Mouse (Mus musculus) thymus, postnatal 10 days (tissue): Measurements from ENCODE around the gene Cnot10.

Experiments
- DNase-seq, 2 experiments: peaks; one replicate each; pipeline ENCODE4 v3.0.0; 2021; ENCODE audit warnings: low spot score in 2 of 2

Gene Cnot10

GRCm38 (mm10) chr9:114578646-114579045, 61.3 kb downstream of the Cnot10 start:
- no peak for DNase-seq

GRCm38 (mm10) chr9:114576001-114576400, 64.0 kb downstream of the Cnot10 start:
- DNase-seq, result no peak

- no peak for DNase-seq
Observed at GRCm38 (mm10) chr9:114573528-114573927, 66.5 kb downstream of the Cnot10 start.

GRCm38 (mm10) chr9:114568682-114569474, 71.1 kb downstream of the Cnot10 start:
- no peak for DNase-seq

GRCm38 (mm10) chr9:114564667-114565066, 75.3 kb downstream of the Cnot10 start:
- no peak for DNase-seq

GRCm38 (mm10) chr9:114563761-114564606, 76.0 kb downstream of the Cnot10 start, which contains the start of gene Trim71:
Trim71 (minus strand) TSS chr9:114564369.
- DNase-seq, result no peak

GRCm38 (mm10) chr9:114562919-114563751, 76.8 kb downstream of the Cnot10 start:
- no peak for DNase-seq

GRCm38 (mm10) chr9:114562031-114562918, 77.7 kb downstream of the Cnot10 start:
- DNase-seq, result no peak

GRCm38 (mm10) chr9:114561671-114561971, 78.4 kb downstream of the Cnot10 start:
- DNase-seq, result no peak

- no peak for DNase-seq
Observed at GRCm38 (mm10) chr9:114560771-114561670, 79.0 kb downstream of the Cnot10 start.

GRCm38 (mm10) chr9:114560141-114560540, 79.8 kb downstream of the Cnot10 start:
- DNase-seq, result no peak

GRCm38 (mm10) chr9:114557086-114557485, 82.9 kb downstream of the Cnot10 start:
- no peak for DNase-seq

GRCm38 (mm10) chr9:114556276-114556855, 83.6 kb downstream of the Cnot10 start:
- DNase-seq, result no peak

- DNase-seq, result no peak
Observed at GRCm38 (mm10) chr9:114554355-114554979, 85.5 kb downstream of the Cnot10 start.

GRCm38 (mm10) chr9:114553828-114554227, 86.2 kb downstream of the Cnot10 start:
- DNase-seq, result no peak

- DNase-seq, result no peak
Observed at GRCm38 (mm10) chr9:114550033-114550432, 90.0 kb downstream of the Cnot10 start.

GRCm38 (mm10) chr9:114549117-114549516, 90.9 kb downstream of the Cnot10 start:
- no peak for DNase-seq

- DNase-seq, result no peak
Observed at GRCm38 (mm10) chr9:114548496-114548895, 91.5 kb downstream of the Cnot10 start.

GRCm38 (mm10) chr9:114547643-114548077, 92.3 kb downstream of the Cnot10 start:
- DNase-seq, result no peak
